Comparison of ENCODE assay signal across 7 mouse cellular contexts in genomic region chr15:82987732-82988112, GRCm38 (mm10). TPM values are rescaled to one million over a fixed set of nuclear protein-coding genes. Genes with fewer than 3 reads are reported as not detected.
A peak's percentile ranks its signal among the peaks of the same experiment; 100 is the strongest.
DNase-seq lines count a peak whose midpoint lies in the region; ATAC-seq and TF ChIP-seq lines count a peak whose summit lies in the region.

Gene Tcf20 (minus strand): TSS chr15:82987872.

- no peaks in the 10 kb centered on the region; the same call in 1 of the 2 replicates for H3K4me1 ChIP-seq in intestine, postnatal 0 days (replicated peaks; ENCODE audit: control insufficient read depth, insufficient read depth, low read length)
- peaks cover 81% of the 10 kb centered on the region for H3K4me1 ChIP-seq in midbrain, embryonic 12.5 days

- intact Hi-C loops in left cerebral cortex, postnatal 4 days (cut with DNase I): loop anchor here (5.0 kb wide), 1 partner anchor 50 kb away; no protein-coding TSS in a partner anchor

- ATAC-seq in intestine, postnatal 0 days: peak; percentile 74; the same call in 1 of the 2 replicates
- peak; percentile 86 for ATAC-seq in midbrain, embryonic 12.5 days (ENCODE audit: low FRiP score, low read depth)

- H3K4me2 ChIP-seq in intestine, postnatal 0 days (replicated peaks; ENCODE audit: low read depth): peak within 1 kb of the TSS; percentile 89
- H3K4me2 ChIP-seq in midbrain, embryonic 12.5 days (replicated peaks): peak within 1 kb of the TSS; percentile 81

- H3K9ac ChIP-seq in intestine, postnatal 0 days (ENCODE audit: low read depth, low read length): peak within 1 kb of the TSS; percentile 8; the same call in 1 of the 2 replicates
- H3K9ac ChIP-seq in midbrain, embryonic 12.5 days (replicated peaks): peak within 1 kb of the TSS; percentile 53

- WGBS in intestine, postnatal 0 days: 1% methylated on average over 20 of the region's 20 CpGs
- 1% methylated on average over 16 of the region's 20 CpGs for WGBS in midbrain, embryonic 12.5 days

- no peaks in the 10 kb centered on the region for H3K9me3 ChIP-seq in intestine, postnatal 0 days (ENCODE audit: control insufficient read depth)
- no peaks in the 10 kb centered on the region for H3K9me3 ChIP-seq in midbrain, embryonic 12.5 days

- no peak within 1 kb of the TSS for H3K27ac ChIP-seq in intestine, postnatal 0 days (ENCODE audit: low read depth, low read length)
- H3K27ac ChIP-seq in midbrain, embryonic 12.5 days (replicated peaks): no peak within 1 kb of the TSS

- no peaks in the 10 kb centered on the region for H3K36me3 ChIP-seq in intestine, postnatal 0 days (ENCODE audit: control insufficient read depth, insufficient read depth)
- H3K36me3 ChIP-seq in midbrain, embryonic 12.5 days: no peaks in the 10 kb centered on the region

- TF ChIP-seq CTCF in intestine, postnatal 0 days (IDR thresholded peaks at IDR 0.05; ENCODE audit: low read depth): no peak

- peak; percentile 92 for DNase-seq in adrenal gland, adult 8-10 months
- peak; percentile 92 for DNase-seq in embryo, embryonic 9.5 days (ENCODE audit: extremely low spot score)
- no peak for DNase-seq in gonadal fat pad, adult 2 months (ENCODE audit: low read depth)
- peak; percentile 94 for DNase-seq in left cerebral cortex, postnatal 4 days
- peak; percentile 79 for DNase-seq in spleen, adult 12 weeks (ENCODE audit: low spot score)

- peaks cover 13% of the 10 kb centered on the region; the same call in 1 of the 2 replicates for H3K27me3 ChIP-seq in intestine, postnatal 0 days (replicated peaks; ENCODE audit: control insufficient read depth, insufficient read depth, low read length)
- peaks cover 51% of the 10 kb centered on the region for H3K27me3 ChIP-seq in midbrain, embryonic 12.5 days

- H3K4me3 ChIP-seq in intestine, postnatal 0 days (ENCODE audit: low read depth, low read length): peak within 1 kb of the TSS; percentile 39
- peak within 1 kb of the TSS; percentile 47 for H3K4me3 ChIP-seq in midbrain, embryonic 12.5 days

RNA-seq across cellular contexts. Expression of gene Tcf20, which starts in this region (rescaled TPM):
- total RNA-seq in adrenal gland, adult 8-10 months (2022): 100 to 1,000 TPM; 102 to 109 (median 106) TPM
- 19.1 and 19.9 TPM in 2 replicates for polyA plus RNA-seq in gonadal fat pad, adult 2 months (2012; rRNA removed)
- polyA plus RNA-seq in intestine, postnatal 0 days (2015; fragmentation: Nextera tagmentation; extraction: Ambion mirVana): 3.9 and 4.1 TPM in 2 replicates
- 100 to 1,000 TPM; 142 to 145 TPM for total RNA-seq in left cerebral cortex, postnatal 4 days (2021)
- polyA plus RNA-seq in midbrain, embryonic 12.5 days (2016; fragmentation: Nextera tagmentation; extraction: Ambion mirVana): 13.7 TPM in 2 replicates
